Mouse (Mus musculus): ENCODE measurements at regions not wholly inside any gene's neighbourhood (a gene's known extent, or its start where the extent isn't known, plus 50 kb on each side); places are given as distances from the start of the nearest gene placed in this dataset.

GRCm38 (mm10) chr17:84129204-84129603 lies 58.5 kb downstream of the Zfp36l2 start:
- Histone ChIP-seq H3K9ac (replicated peaks; ENCODE audit: low read length) (no peak overlapping the region), H3K9me3 (ENCODE audit: low read length) (no peaks in the 10 kb centered on the region), H3K36me3 (ENCODE audit: insufficient read depth, low read length) (no peaks in the 10 kb centered on the region), H3K27me3 (ENCODE audit: insufficient read depth, low read length) (no peaks in the 10 kb centered on the region), H3K4me3 (ENCODE audit: low read length) (no peak overlapping the region), H3K4me2 (replicated peaks; ENCODE audit: low read depth, low read length) (no peak overlapping the region), H3K27ac (ENCODE audit: low read length) (peak overlapping the region; percentile 35; the same call in 1 of the 2 replicates), H3K4me1 (ENCODE audit: insufficient read depth, low read length) (peaks cover 16% of the 10 kb centered on the region)
- peak; percentile 77 for ATAC-seq (ENCODE audit: low FRiP score, low TSS enrichment)
- 65% methylated on average over 13 of the region's 13 CpGs for WGBS

- H3K27ac ChIP-seq (ENCODE audit: low read length): no peak overlapping the region
- no peaks in the 10 kb centered on the region for H3K27me3 ChIP-seq (ENCODE audit: insufficient read depth, low read length)
- H3K9ac ChIP-seq (replicated peaks; ENCODE audit: low read length): no peak overlapping the region
- H3K36me3 ChIP-seq (ENCODE audit: insufficient read depth, low read length): no peaks in the 10 kb centered on the region
- peaks cover 12% of the 10 kb centered on the region; the same call in 1 of the 2 replicates for H3K4me1 ChIP-seq (ENCODE audit: insufficient read depth, low read length)
- H3K4me3 ChIP-seq (ENCODE audit: low read length): no peak overlapping the region
- no peak overlapping the region for H3K4me2 ChIP-seq (replicated peaks; ENCODE audit: low read depth, low read length)
- ATAC-seq (ENCODE audit: low FRiP score, low TSS enrichment): no peak
- H3K9me3 ChIP-seq (ENCODE audit: low read length): no peaks in the 10 kb centered on the region
- WGBS: 77% methylated on average over 5 of the region's 5 CpGs
Observed at GRCm38 (mm10) chr17:84128262-84128661, 59.5 kb downstream of the Zfp36l2 start.

- Histone ChIP-seq H3K27ac (ENCODE audit: low read length) (0 out of 2 replicates have a peak overlapping the region, but pooled peaks have one; percentile 36), H3K4me2 (replicated peaks; ENCODE audit: low read depth, low read length) (no peak overlapping the region), H3K9me3 (ENCODE audit: low read length) (no peaks in the 10 kb centered on the region), H3K4me3 (ENCODE audit: low read length) (no peak overlapping the region), H3K36me3 (ENCODE audit: insufficient read depth, low read length) (no peaks in the 10 kb centered on the region), H3K27me3 (ENCODE audit: insufficient read depth, low read length) (no peaks in the 10 kb centered on the region), H3K9ac (replicated peaks; ENCODE audit: low read length) (no peak overlapping the region), H3K4me1 (ENCODE audit: insufficient read depth, low read length) (peaks cover 12% of the 10 kb centered on the region; the same call in 1 of the 2 replicates)
- no peak for ATAC-seq (ENCODE audit: low FRiP score, low TSS enrichment)
- WGBS: 65% methylated on average over 5 of the region's 5 CpGs
Observed at GRCm38 (mm10) chr17:84126168-84126567, 61.6 kb downstream of the Zfp36l2 start.

GRCm38 (mm10) chr17:84123161-84123560 lies 64.6 kb downstream of the Zfp36l2 start:
- no peak overlapping the region for H3K9ac ChIP-seq (replicated peaks; ENCODE audit: low read length)
- no peak overlapping the region for H3K4me2 ChIP-seq (replicated peaks; ENCODE audit: low read depth, low read length)
- H3K4me3 ChIP-seq (ENCODE audit: low read length): no peak overlapping the region
- H3K27me3 ChIP-seq (ENCODE audit: insufficient read depth, low read length): no peaks in the 10 kb centered on the region
- no peaks in the 10 kb centered on the region for H3K9me3 ChIP-seq (ENCODE audit: low read length)
- no peaks in the 10 kb centered on the region for H3K36me3 ChIP-seq (ENCODE audit: insufficient read depth, low read length)
- peaks cover 4% of the 10 kb centered on the region; the same call in 1 of the 2 replicates for H3K4me1 ChIP-seq (ENCODE audit: insufficient read depth, low read length)
- ATAC-seq (ENCODE audit: low FRiP score, low TSS enrichment): no peak
- 75% methylated on average over 2 of the region's 2 CpGs for WGBS
- H3K27ac ChIP-seq (ENCODE audit: low read length): peak overlapping the region; percentile 29; the same call in 1 of the 2 replicates

DNA sequence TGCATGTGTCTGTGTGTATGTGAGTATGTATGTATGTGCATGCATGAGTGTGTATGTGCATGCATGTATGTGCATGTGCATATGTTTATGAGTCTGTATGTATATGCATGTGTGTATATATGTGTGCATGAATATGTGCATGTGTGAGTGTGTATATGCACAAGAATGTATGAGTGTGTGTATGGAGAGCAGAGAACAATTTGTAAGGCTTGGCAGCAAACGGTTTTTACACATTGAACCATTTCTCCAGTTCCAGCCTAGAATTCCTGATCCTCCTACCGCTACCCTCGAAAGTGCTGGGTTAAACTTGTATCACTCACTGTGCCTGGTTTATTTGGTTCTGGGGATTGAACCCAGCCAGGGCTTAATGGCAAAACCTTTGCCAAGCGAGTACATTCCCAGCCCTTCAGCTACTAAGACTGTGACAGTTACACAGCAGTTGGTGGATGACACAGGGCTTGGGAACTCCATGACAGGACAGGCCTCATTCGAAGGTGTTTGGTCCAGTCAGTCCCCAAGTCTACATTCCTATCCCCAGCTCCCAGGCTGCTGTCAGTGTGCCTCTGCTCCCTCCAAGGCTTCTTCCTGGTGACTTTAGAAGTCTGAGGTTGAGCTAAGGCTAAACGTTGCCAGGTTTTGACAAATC lies 65.1 kb downstream of the Zfp36l2 start:
- no peak overlapping the region for H3K9ac ChIP-seq (replicated peaks; ENCODE audit: low read length)
- H3K4me3 ChIP-seq (ENCODE audit: low read length): no peak overlapping the region
- no peaks in the 10 kb centered on the region for H3K27me3 ChIP-seq (ENCODE audit: insufficient read depth, low read length)
- H3K4me1 ChIP-seq (ENCODE audit: insufficient read depth, low read length): peaks cover 8% of the 10 kb centered on the region; the same call in 1 of the 2 replicates
- H3K4me2 ChIP-seq (replicated peaks; ENCODE audit: low read depth, low read length): no peak overlapping the region
- H3K9me3 ChIP-seq (ENCODE audit: low read length): no peaks in the 10 kb centered on the region
- H3K36me3 ChIP-seq (ENCODE audit: insufficient read depth, low read length): no peaks in the 10 kb centered on the region
- no peak for ATAC-seq (ENCODE audit: low FRiP score, low TSS enrichment)
- H3K27ac ChIP-seq (ENCODE audit: low read length): peak overlapping the region; percentile 29; the same call in 1 of the 2 replicates
- 81% methylated on average over 6 of the region's 6 CpGs for WGBS

GRCm38 (mm10) chr17:84121291-84121690 lies 66.5 kb downstream of the Zfp36l2 start:
- no peaks in the 10 kb centered on the region for H3K36me3 ChIP-seq (ENCODE audit: insufficient read depth, low read length)
- no peak for ATAC-seq (ENCODE audit: low FRiP score, low TSS enrichment)
- H3K4me3 ChIP-seq (ENCODE audit: low read length): no peak overlapping the region
- no peak overlapping the region; the same call in 1 of the 2 replicates for H3K9ac ChIP-seq (replicated peaks; ENCODE audit: low read length)
- no peaks in the 10 kb centered on the region for H3K9me3 ChIP-seq (ENCODE audit: low read length)
- no peak overlapping the region for H3K27ac ChIP-seq (ENCODE audit: low read length)
- H3K27me3 ChIP-seq (ENCODE audit: insufficient read depth, low read length): no peaks in the 10 kb centered on the region
- H3K4me1 ChIP-seq (ENCODE audit: insufficient read depth, low read length): peaks cover 8% of the 10 kb centered on the region; the same call in 1 of the 2 replicates
- WGBS: 79% methylated on average over 6 of the region's 6 CpGs
- H3K4me2 ChIP-seq (replicated peaks; ENCODE audit: low read depth, low read length): no peak overlapping the region

GRCm38 (mm10) chr17:84119221-84120017 lies 68.3 kb downstream of the Zfp36l2 start:
- Histone ChIP-seq H3K4me2 (replicated peaks; ENCODE audit: low read depth, low read length) (no peak overlapping the region), H3K9ac (replicated peaks; ENCODE audit: low read length) (no peak overlapping the region), H3K36me3 (ENCODE audit: insufficient read depth, low read length) (no peaks in the 10 kb centered on the region), H3K4me1 (ENCODE audit: insufficient read depth, low read length) (peaks cover 8% of the 10 kb centered on the region; the same call in 1 of the 2 replicates), H3K9me3 (ENCODE audit: low read length) (no peaks in the 10 kb centered on the region), H3K27ac (ENCODE audit: low read length) (no peak overlapping the region), H3K27me3 (ENCODE audit: insufficient read depth, low read length) (no peaks in the 10 kb centered on the region), H3K4me3 (ENCODE audit: low read length) (no peak overlapping the region)
- 89% methylated on average over 16 of the region's 16 CpGs for WGBS
- no peak for ATAC-seq (ENCODE audit: low FRiP score, low TSS enrichment)

DNA sequence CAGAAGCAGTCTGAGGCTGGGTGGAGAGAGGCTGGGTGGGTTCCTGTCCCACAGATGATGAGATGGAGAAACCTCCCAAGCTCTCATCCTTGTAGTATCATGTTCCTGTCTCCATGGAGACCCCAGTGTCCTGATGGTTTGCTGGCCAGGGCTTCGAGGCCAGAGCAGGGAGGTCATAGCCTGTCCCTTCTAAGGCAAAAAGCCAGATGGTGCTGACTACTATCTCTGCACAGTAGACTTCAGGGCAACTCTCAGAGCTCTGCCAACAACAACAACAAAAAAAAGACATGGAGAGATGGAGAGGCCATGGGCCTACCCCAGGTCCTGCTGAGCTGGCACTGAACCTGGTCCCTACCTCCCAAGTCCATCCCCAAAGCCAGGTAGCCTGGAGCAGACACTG lies 69.0 kb downstream of the Zfp36l2 start:
- no peak for ATAC-seq (ENCODE audit: low FRiP score, low TSS enrichment)
- no peak overlapping the region for H3K27ac ChIP-seq (ENCODE audit: low read length)
- no peak overlapping the region for H3K4me3 ChIP-seq (ENCODE audit: low read length)
- H3K36me3 ChIP-seq (ENCODE audit: insufficient read depth, low read length): no peaks in the 10 kb centered on the region
- no peak overlapping the region for H3K4me2 ChIP-seq (replicated peaks; ENCODE audit: low read depth, low read length)
- peaks cover 8% of the 10 kb centered on the region; the same call in 1 of the 2 replicates for H3K4me1 ChIP-seq (ENCODE audit: insufficient read depth, low read length)
- H3K9ac ChIP-seq (replicated peaks; ENCODE audit: low read length): no peak overlapping the region
- WGBS: 6% methylated on average over 1 of the region's 1 CpGs
- H3K27me3 ChIP-seq (ENCODE audit: insufficient read depth, low read length): no peaks in the 10 kb centered on the region
- H3K9me3 ChIP-seq (ENCODE audit: low read length): no peaks in the 10 kb centered on the region

DNA sequence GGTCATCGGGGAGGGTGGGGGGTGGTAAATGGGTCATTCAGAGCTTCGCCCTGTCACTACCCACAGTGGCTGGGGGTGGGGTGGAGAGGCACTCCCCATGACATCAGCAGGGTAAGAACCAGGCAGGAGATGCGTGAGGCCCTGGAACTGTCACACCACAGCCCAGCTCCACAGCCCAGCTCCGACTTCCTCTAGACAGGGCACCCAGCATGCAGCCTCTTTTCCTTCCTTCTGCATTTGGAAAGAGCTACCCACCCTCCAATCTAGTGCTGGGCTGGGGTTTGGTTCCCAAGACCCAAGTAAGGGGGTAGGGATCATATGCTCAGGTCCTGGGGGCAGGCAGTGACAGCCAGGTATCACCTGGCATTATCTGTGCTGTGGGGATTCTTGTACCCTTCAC lies 69.5 kb downstream of the Zfp36l2 start:
- Histone ChIP-seq H3K27me3 (ENCODE audit: insufficient read depth, low read length) (no peaks in the 10 kb centered on the region), H3K36me3 (ENCODE audit: insufficient read depth, low read length) (no peaks in the 10 kb centered on the region), H3K27ac (ENCODE audit: low read length) (no peak overlapping the region), H3K4me2 (replicated peaks; ENCODE audit: low read depth, low read length) (no peak overlapping the region), H3K9ac (replicated peaks; ENCODE audit: low read length) (no peak overlapping the region), H3K9me3 (ENCODE audit: low read length) (no peaks in the 10 kb centered on the region), H3K4me3 (ENCODE audit: low read length) (no peak overlapping the region), H3K4me1 (ENCODE audit: insufficient read depth, low read length) (peaks cover 8% of the 10 kb centered on the region; the same call in 1 of the 2 replicates)
- WGBS: 66% methylated on average over 4 of the region's 4 CpGs
- ATAC-seq (ENCODE audit: low FRiP score, low TSS enrichment): no peak

DNA sequence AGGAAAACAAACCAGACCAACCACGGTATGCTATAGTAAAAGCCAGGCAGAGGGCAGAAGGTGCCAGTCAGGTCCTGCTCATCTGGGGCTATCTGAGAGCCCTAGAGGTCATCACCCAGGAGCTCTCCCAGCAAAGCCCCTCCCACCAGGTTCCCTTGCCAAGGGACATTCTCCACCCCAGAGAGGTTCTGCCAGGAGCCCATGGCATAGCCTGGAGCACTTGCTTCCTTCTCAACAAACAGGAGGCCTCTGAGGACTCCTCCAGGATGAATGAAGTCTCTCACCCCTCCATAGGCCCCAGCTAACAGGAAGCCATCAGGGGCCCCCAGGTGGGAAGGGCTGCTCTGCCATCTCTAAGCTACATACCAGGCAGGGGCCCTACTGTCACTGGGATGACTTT lies 70.0 kb downstream of the Zfp36l2 start:
- WGBS: 41% methylated on average over 1 of the region's 1 CpGs
- no peak overlapping the region for H3K9ac ChIP-seq (replicated peaks; ENCODE audit: low read length)
- no peak overlapping the region for H3K27ac ChIP-seq (ENCODE audit: low read length)
- no peak overlapping the region for H3K4me2 ChIP-seq (replicated peaks; ENCODE audit: low read depth, low read length)
- H3K27me3 ChIP-seq (ENCODE audit: insufficient read depth, low read length): no peaks in the 10 kb centered on the region
- H3K4me3 ChIP-seq (ENCODE audit: low read length): no peak overlapping the region
- no peaks in the 10 kb centered on the region for H3K9me3 ChIP-seq (ENCODE audit: low read length)
- H3K36me3 ChIP-seq (ENCODE audit: insufficient read depth, low read length): no peaks in the 10 kb centered on the region
- H3K4me1 ChIP-seq (ENCODE audit: insufficient read depth, low read length): peaks cover 8% of the 10 kb centered on the region; the same call in 1 of the 2 replicates
- no peak for ATAC-seq (ENCODE audit: low FRiP score, low TSS enrichment)
